Mouse (Mus musculus) testis, adult 2 months (tissue): ENCODE results near the gene Anapc13. TPM values are rescaled to one million over a fixed set of nuclear protein-coding genes. Genes with fewer than 3 reads are reported as not detected.

Experiments
- H3K27ac ChIP-seq: fragments of 200-500 bp; 2 replicates; pipeline ENCODE4 v1.5.1; 2012; ENCODE audit warnings: low read depth, low read length; ENCODE audit not compliant: control insufficient read depth, insufficient read depth
- H3K27me3 ChIP-seq: fragments of 200-500 bp; 2 replicates; pipeline ENCODE4 v1.6.1; 2012; ENCODE audit warnings: mild to moderate bottlenecking, low read length, moderate library complexity; ENCODE audit not compliant: control insufficient read depth, insufficient read depth
- H3K36me3 ChIP-seq: fragments of 200-500 bp; 2 replicates; pipeline ENCODE4 v1.6.1; 2012; ENCODE audit warnings: mild to moderate bottlenecking, low read length; ENCODE audit not compliant: control insufficient read depth, insufficient read depth
- H3K4me1 ChIP-seq: fragments of 200-500 bp; 2 replicates; pipeline ENCODE4 v1.6.1; 2012; ENCODE audit warnings: low read length; ENCODE audit not compliant: control insufficient read depth, insufficient read depth
- H3K4me3 ChIP-seq: fragments of 200-500 bp; 2 replicates; pipeline ENCODE4 v1.5.1; 2012; ENCODE audit warnings: low read depth, mild to moderate bottlenecking, low read length, moderate library complexity, mixed read lengths; ENCODE audit not compliant: control insufficient read depth
- CTCF ChIP-seq: fragments of 200-500 bp; IDR thresholded peaks from 2 replicates; pipeline ENCODE4 v1.5.1; 2012; ENCODE audit warnings: low read depth, mild to moderate bottlenecking, inconsistent platforms, low read length, moderate library complexity; ENCODE audit not compliant: control insufficient read depth, insufficient read depth, insufficient replicate concordance
- POLR2A ChIP-seq: fragments of 200-500 bp; IDR thresholded peaks from 2 replicates; pipeline ENCODE4 v1.6.1; 2012; ENCODE audit warnings: low read depth, mild to moderate bottlenecking, inconsistent platforms, low read length, moderate library complexity; ENCODE audit not compliant: control insufficient read depth
- polyA plus RNA-seq: library from polyadenylated mRNA; depleted of rRNA; stranded (reverse); fragments of >200 nt; gene quantifications from 2 replicates; pipeline ENCODE4 v1.2.3, GENCODE M21; 2012

The Anapc13 gene
- polyA plus RNA-seq, 1 experiment, result 118 TPM

- Histone ChIP-seq H3K4me1 (peaks cover 5% of the 10 kb centered on the region), H3K36me3 (no peaks in the 10 kb centered on the region; the same call in 1 of the 2 replicates), H3K27me3 (no peaks in the 10 kb centered on the region), H3K27ac (no peak overlapping the region), H3K4me3 (no peak overlapping the region)
- no peak for TF ChIP-seq POLR2A
- TF ChIP-seq CTCF, result no peak
Measured at GRCm38 (mm10) chr9:102631589-102632147, 5.6 kb downstream of the Anapc13 start.

GRCm38 (mm10) chr9:102632173-102632572 lies 6.1 kb downstream of the Anapc13 start:
- no peak for TF ChIP-seq POLR2A
- H3K27ac ChIP-seq, result no peak overlapping the region

DNA sequence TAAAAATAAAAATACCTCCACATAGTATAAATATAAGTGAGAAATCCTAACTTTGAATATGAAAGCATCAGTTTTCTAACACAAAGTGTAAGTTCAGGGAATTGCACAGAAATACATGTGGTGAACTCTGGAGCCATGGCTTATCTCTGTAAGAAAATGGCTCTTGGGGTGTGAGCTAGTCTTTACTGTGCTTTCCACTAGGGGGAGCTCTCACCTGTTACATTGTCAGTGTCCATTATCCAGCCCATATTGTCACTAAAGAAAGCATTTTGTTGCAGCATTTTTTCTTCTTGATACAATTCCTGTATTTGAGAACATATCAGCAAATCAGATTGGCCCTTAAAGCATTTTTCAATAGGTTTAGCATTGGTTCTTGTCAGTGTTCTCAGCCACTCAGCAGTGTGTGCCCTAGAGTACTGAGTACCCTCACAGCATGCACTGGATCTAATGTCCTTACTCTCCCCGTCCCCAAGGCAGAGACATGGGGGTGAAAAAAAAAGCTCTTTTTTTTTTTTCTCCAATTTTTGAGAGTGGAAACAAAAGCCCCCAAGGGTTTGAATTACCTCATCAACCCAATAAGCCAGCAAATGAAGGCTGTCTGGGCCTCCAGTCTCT lies 6.9 kb downstream of the Anapc13 start:
- Histone ChIP-seq H3K36me3 (no peaks in the 10 kb centered on the region; the same call in 1 of the 2 replicates), H3K27me3 (no peaks in the 10 kb centered on the region), H3K4me1 (no peaks in the 10 kb centered on the region), H3K27ac (no peak overlapping the region), H3K4me3 (no peak overlapping the region)
- peak; percentile 14; the same call in 1 of the 2 replicates for TF ChIP-seq CTCF
- no peak for TF ChIP-seq POLR2A

More at GRCm38 (mm10) chr9:102632173-102632572, 6.1 kb downstream of the Anapc13 start:
- Histone ChIP-seq H3K4me1 (peaks cover 1% of the 10 kb centered on the region), H3K27me3 (no peaks in the 10 kb centered on the region), H3K4me3 (no peak overlapping the region), H3K36me3 (no peaks in the 10 kb centered on the region; the same call in 1 of the 2 replicates)

DNA sequence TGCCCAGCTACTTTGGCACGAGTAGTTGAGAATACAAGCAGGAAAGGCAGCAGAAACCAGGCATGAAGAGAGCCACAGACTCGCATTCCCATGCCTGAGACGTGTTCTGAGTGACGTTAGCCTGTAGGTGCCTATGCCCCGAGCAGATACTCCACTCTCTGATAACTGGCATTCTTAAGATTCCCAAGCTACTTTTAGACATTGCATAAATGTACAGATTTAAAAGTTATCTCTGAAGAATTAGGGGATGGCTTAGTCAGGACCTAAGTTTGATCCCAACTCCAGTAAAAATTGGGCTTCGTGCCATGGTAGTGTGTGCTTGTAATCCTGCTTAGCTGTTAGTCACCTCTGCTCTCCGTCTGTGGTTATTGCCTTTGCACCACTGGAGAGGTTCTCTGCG lies 8.4 kb downstream of the Anapc13 start:
- TF ChIP-seq CTCF, result no peak
- TF ChIP-seq POLR2A, result no peak
- H3K4me3 ChIP-seq, result no peak overlapping the region
- H3K27ac ChIP-seq, result no peak overlapping the region
- H3K4me1 ChIP-seq, result no peaks in the 10 kb centered on the region
- no peaks in the 10 kb centered on the region for H3K27me3 ChIP-seq
- no peaks in the 10 kb centered on the region; the same call in 1 of the 2 replicates for H3K36me3 ChIP-seq

GRCm38 (mm10) chr9:102636553-102636952 lies 10.5 kb downstream of the Anapc13 start:
- Histone ChIP-seq H3K27me3 (no peaks in the 10 kb centered on the region), H3K4me1 (no peaks in the 10 kb centered on the region), H3K4me3 (no peak overlapping the region), H3K27ac (no peak overlapping the region), H3K36me3 (no peaks in the 10 kb centered on the region; the same call in 1 of the 2 replicates)
- TF ChIP-seq POLR2A (no peak), CTCF (0 out of 2 replicates have a peak, but pooled peaks have one; percentile 23)

- H3K36me3 ChIP-seq, result no peaks in the 10 kb centered on the region; the same call in 1 of the 2 replicates
- no peak overlapping the region for H3K4me3 ChIP-seq
- TF ChIP-seq CTCF, result no peak
- no peak for TF ChIP-seq POLR2A
- no peaks in the 10 kb centered on the region for H3K4me1 ChIP-seq
- no peaks in the 10 kb centered on the region for H3K27me3 ChIP-seq
- H3K27ac ChIP-seq, result no peak overlapping the region
Measured at GRCm38 (mm10) chr9:102637115-102637514, 11.0 kb downstream of the Anapc13 start.

- TF ChIP-seq POLR2A (no peak), CTCF (no peak)
- Histone ChIP-seq H3K27ac (no peak overlapping the region), H3K27me3 (no peaks in the 10 kb centered on the region), H3K36me3 (no peaks in the 10 kb centered on the region; the same call in 1 of the 2 replicates), H3K4me1 (peaks cover 4% of the 10 kb centered on the region), H3K4me3 (no peak overlapping the region)
Measured at GRCm38 (mm10) chr9:102638963-102639362, 12.9 kb downstream of the Anapc13 start.

GRCm38 (mm10) chr9:102639510-102639909 lies 13.4 kb downstream of the Anapc13 start:
- peaks cover 8% of the 10 kb centered on the region for H3K4me1 ChIP-seq
- H3K4me3 ChIP-seq, result no peak overlapping the region
- H3K36me3 ChIP-seq, result no peaks in the 10 kb centered on the region; the same call in 1 of the 2 replicates
- H3K27me3 ChIP-seq, result no peaks in the 10 kb centered on the region
- H3K27ac ChIP-seq, result no peak overlapping the region
- TF ChIP-seq POLR2A, result no peak
- TF ChIP-seq CTCF, result no peak
